ENCODE assay signal across 17 mouse cellular contexts in the genomic region with DNA sequence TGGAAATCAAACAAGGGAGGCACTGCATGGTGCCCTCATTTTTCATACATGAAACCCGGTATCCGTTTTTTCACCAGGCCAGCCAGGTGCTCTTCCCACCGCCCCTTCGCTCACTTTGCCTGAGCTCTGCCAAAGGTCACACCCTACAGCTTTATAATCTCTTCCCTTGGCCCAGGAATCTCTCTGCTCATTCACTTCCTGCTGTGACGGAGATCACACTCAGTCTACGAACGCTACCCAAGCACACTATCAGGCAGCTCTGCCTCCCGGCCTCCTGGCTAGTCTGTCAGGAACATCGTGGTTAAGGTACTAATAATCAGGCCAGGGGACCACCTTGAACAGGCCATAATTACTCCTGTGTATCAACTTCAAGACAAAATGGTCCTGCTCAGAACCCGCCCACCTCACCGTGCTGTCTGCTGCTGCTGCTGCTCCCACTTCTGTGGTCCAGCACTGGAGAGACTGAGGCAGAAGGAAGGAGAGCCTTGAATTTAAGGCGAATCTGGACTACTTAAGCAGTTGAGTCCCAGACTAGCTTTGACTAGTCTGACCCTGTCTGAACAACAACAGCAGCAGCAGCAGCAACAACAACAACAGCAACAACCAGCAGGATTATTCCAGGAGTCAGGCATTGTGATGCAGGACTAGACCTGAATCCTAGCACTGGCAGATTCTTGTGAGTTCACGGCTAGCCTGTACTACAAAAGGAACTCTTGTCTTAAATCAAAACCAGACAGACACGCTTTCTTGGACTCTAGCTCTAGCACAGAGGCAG.
DNase-seq lines count a peak whose midpoint lies in the region; ATAC-seq lines count a peak whose summit lies in the region.
"Had no signal": no experiment of that assay in that cellular context is flagged by ENCODE, and none has a peak within 500 bp of the region (broad histone marks: within the 10 kb centered on the region; RNA-seq: fewer than 3 reads in every experiment).

No protein-coding gene starts in this region.

- 0 out of 2 replicates have a peak overlapping the region, but pooled peaks have one; percentile 4 for H3K4me2 ChIP-seq in heart, embryonic 12.5 days
- H3K4me2 ChIP-seq in stomach, embryonic 15.5 days: no peak overlapping the region
- H3K4me2 ChIP-seq: forebrain, embryonic 13.5 days; kidney, embryonic 15.5 days; liver, embryonic 15.5 days had no signal

- no peak for DNase-seq in heart, postnatal 25 days (ENCODE audit: low spot score)
- DNase-seq in ES-CJ7 (ENCODE audit: low read depth, low spot score) (peak; percentile 85), WW6 (ENCODE audit: low read depth, low spot score) (peak; percentile 42)
- no peak for DNase-seq in left cerebral cortex, postnatal 4 days
- DNase-seq: adrenal gland, postnatal 25 days; cerebellum, adult 9-10 months; embryo, embryonic 11 days; gastrocnemius, postnatal 25 days; thymus, postnatal 14 days had no signal

- intact Hi-C loops in heart, postnatal 25 days (cut with DNase I): no loop called here
- intact Hi-C loops in left cerebral cortex, postnatal 4 days (cut with DNase I): no loop called here

- H3K27me3 ChIP-seq in heart, embryonic 12.5 days (replicated peaks): no peaks in the 10 kb centered on the region
- no peaks in the 10 kb centered on the region for H3K27me3 ChIP-seq in stomach, embryonic 15.5 days (replicated peaks)
- H3K27me3 ChIP-seq: forebrain, embryonic 13.5 days; kidney, embryonic 15.5 days; liver, embryonic 15.5 days had no signal

- no peak for ATAC-seq in heart, embryonic 12.5 days (ENCODE audit: insufficient number of reproducible peaks, low FRiP score)
- no peak; the same call in 1 of the 2 replicates for ATAC-seq in stomach, embryonic 15.5 days (ENCODE audit: insufficient read depth, low FRiP score, low read depth)
- ATAC-seq in megakaryocyte-erythroid progenitor cell, adult 5-6 weeks (replicated peaks; ENCODE audit: low FRiP score, low TSS enrichment, poor library complexity, severe bottlenecking): no peak
- ATAC-seq: lung, postnatal 0 days; midbrain, embryonic 16.5 days had no signal

- peaks cover 42% of the 10 kb centered on the region for H3K4me1 ChIP-seq in heart, embryonic 12.5 days (replicated peaks)
- peaks cover 5% of the 10 kb centered on the region; the same call in 1 of the 2 replicates for H3K4me1 ChIP-seq in stomach, embryonic 15.5 days
- H3K4me1 ChIP-seq: forebrain, embryonic 13.5 days; liver, embryonic 15.5 days had no signal

- H3K4me3 ChIP-seq in heart, embryonic 12.5 days: no peak overlapping the region
- no peak overlapping the region for H3K4me3 ChIP-seq in stomach, embryonic 15.5 days (replicated peaks)
- H3K4me3 ChIP-seq: forebrain, embryonic 13.5 days; kidney, embryonic 15.5 days; liver, embryonic 15.5 days had no signal

- WGBS in heart, embryonic 12.5 days: 33% methylated on average over 14 of the region's 14 CpGs
- 56% methylated on average over 14 of the region's 14 CpGs for WGBS in stomach, embryonic 15.5 days

- H3K9ac ChIP-seq in heart, embryonic 12.5 days: no peak overlapping the region
- no peak overlapping the region for H3K9ac ChIP-seq in stomach, embryonic 15.5 days
- H3K9ac ChIP-seq: forebrain, embryonic 13.5 days; kidney, embryonic 15.5 days; liver, embryonic 15.5 days had no signal

- peaks cover 7% of the 10 kb centered on the region; the same call in 1 of the 2 replicates for H3K9me3 ChIP-seq in heart, embryonic 12.5 days (replicated peaks)
- H3K9me3 ChIP-seq in stomach, embryonic 15.5 days: no peaks in the 10 kb centered on the region
- H3K9me3 ChIP-seq: forebrain, embryonic 13.5 days; kidney, embryonic 15.5 days; liver, embryonic 15.5 days had no signal

- H3K36me3 ChIP-seq in heart, embryonic 12.5 days: peaks cover 28% of the 10 kb centered on the region
- peaks cover 4% of the 10 kb centered on the region; the same call in 1 of the 2 replicates for H3K36me3 ChIP-seq in stomach, embryonic 15.5 days
- H3K36me3 ChIP-seq: liver, embryonic 15.5 days had no signal

- no peak overlapping the region for H3K27ac ChIP-seq in heart, embryonic 12.5 days (ENCODE audit: poor library complexity, severe bottlenecking)
- peak overlapping the region; percentile 31; the same call in 1 of the 2 replicates for H3K27ac ChIP-seq in stomach, embryonic 15.5 days
- H3K27ac ChIP-seq: forebrain, embryonic 13.5 days; kidney, embryonic 15.5 days; liver, embryonic 15.5 days had no signal

Comparison
In these comparisons a context has a peak if more than half of its experiments do, and no peak if none do; other contexts are left out.
1. DNase-seq: peak in ES-CJ7 (single experiment) and WW6 (single experiment); none in heart, postnatal 25 days (single experiment) and left cerebral cortex, postnatal 4 days (single experiment).